Mouse (Mus musculus) liver, embryonic 16.5 days (tissue): ENCODE data around the gene Casc3. TPM values are rescaled to one million over a fixed set of nuclear protein-coding genes. Genes with fewer than 3 reads are reported as not detected.

Source experiments
- ATAC-seq: fragments of 200-750 bp; cut with Nextera tagmentation; 2 replicates; pipeline ENCODE4 v1.8.0; 2017; ENCODE audit warnings: low read depth, mild to moderate bottlenecking, moderate number of reproducible peaks, moderate library complexity
- H3K27ac ChIP-seq: fragments of 300-500 bp; sonication (generic); 2 replicates; pipeline ENCODE4 v1.5.1; 2014; ENCODE audit warnings: mild to moderate bottlenecking, low read length
- H3K27me3 ChIP-seq: fragments of 300-500 bp; sonication (generic); 2 replicates; pipeline ENCODE4 v1.6.1; 2014; ENCODE audit warnings: low read depth, low read length, mixed read lengths; ENCODE audit not compliant: control insufficient read depth, insufficient read depth
- H3K36me3 ChIP-seq: fragments of 300-500 bp; sonication (generic); 2 replicates; pipeline ENCODE4 v1.6.1; 2014; ENCODE audit warnings: mild to moderate bottlenecking; ENCODE audit not compliant: control insufficient read depth, insufficient read depth
- H3K4me1 ChIP-seq: fragments of 300-500 bp; sonication (generic); 2 replicates; pipeline ENCODE4 v1.6.1; 2014; ENCODE audit warnings: low read depth, low read length, mixed read lengths; ENCODE audit not compliant: control insufficient read depth
- H3K4me2 ChIP-seq: fragments of 300-500 bp; sonication (generic); 2 replicates; pipeline ENCODE4 v1.6.1; 2014; ENCODE audit warnings: low read depth, low read length, mixed read lengths
- H3K4me3 ChIP-seq: fragments of 300-500 bp; sonication (generic); 2 replicates; pipeline ENCODE4 v1.5.1; 2014; ENCODE audit warnings: low read depth, mild to moderate bottlenecking, low read length
- H3K9ac ChIP-seq: fragments of 300-500 bp; sonication (generic); 2 replicates; pipeline ENCODE4 v1.6.1; 2014; ENCODE audit warnings: low read depth, low read length
- H3K9me3 ChIP-seq: fragments of 300-500 bp; sonication (generic); replicated peaks from 2 replicates; pipeline ENCODE4 v1.6.1; 2016; ENCODE audit warnings: low read length; ENCODE audit not compliant: control insufficient read depth
- WGBS: fragments of 180-500 bp; shearing (Covaris S2); extraction: QIAGEN DNeasy Blood & Tissue Kit; methylation state at CpG from one replicate; pipeline ENCODE4 v1.1.7; 2014; ENCODE audit not compliant: insufficient replicate concordance; 5-methylcytosine and 5-hydroxymethylcytosine counted together
- polyA plus RNA-seq: library from polyadenylated mRNA; unstranded; fragments of >200 nt; fragmentation: Nextera tagmentation; extraction: Ambion mirVana; gene quantifications from 2 replicates; pipeline ENCODE4 v1.2.1, GENCODE M21; 2015

Gene Casc3
- polyA plus RNA-seq, 1 experiment from 2014 or later: 13.6 TPM

GRCm38 (mm10) chr11:98785772-98786281 is 18.9 kb upstream of the Casc3 start:
- WGBS: 5% methylated on average over 12 of the region's 12 CpGs
- Histone ChIP-seq H3K4me2 (peak overlapping the region; percentile 12), H3K27me3 (no peaks in the 10 kb centered on the region), H3K4me3 (no peak overlapping the region), H3K9ac (no peak overlapping the region), H3K9me3 (no peaks in the 10 kb centered on the region), H3K27ac (peak overlapping the region; percentile 69), H3K4me1 (peaks cover 72% of the 10 kb centered on the region), H3K36me3 (no peaks in the 10 kb centered on the region)
- no peak for ATAC-seq

GRCm38 (mm10) chr11:98786359-98787214 is 18.1 kb upstream of the Casc3 start:
- Histone ChIP-seq H3K4me1 (peaks cover 74% of the 10 kb centered on the region), H3K9ac (no peak overlapping the region), H3K27me3 (no peaks in the 10 kb centered on the region), H3K36me3 (no peaks in the 10 kb centered on the region), H3K4me2 (peak overlapping the region; percentile 12), H3K4me3 (no peak overlapping the region), H3K9me3 (no peaks in the 10 kb centered on the region), H3K27ac (peak overlapping the region; percentile 69)
- WGBS: 2% methylated on average over 14 of the region's 15 CpGs
- peak; percentile 62 for ATAC-seq

- no peak overlapping the region for H3K4me2 ChIP-seq
- H3K36me3 ChIP-seq: no peaks in the 10 kb centered on the region
- H3K9ac ChIP-seq: no peak overlapping the region
- no peaks in the 10 kb centered on the region for H3K9me3 ChIP-seq
- ATAC-seq: no peak
- no peaks in the 10 kb centered on the region for H3K27me3 ChIP-seq
- peak overlapping the region; percentile 52; the same call in 1 of the 2 replicates for H3K27ac ChIP-seq
- peaks cover 70% of the 10 kb centered on the region for H3K4me1 ChIP-seq
- 36% methylated on average over 7 of the region's 7 CpGs for WGBS
- no peak overlapping the region for H3K4me3 ChIP-seq
Observed at GRCm38 (mm10) chr11:98787229-98787628, 17.5 kb upstream of the Casc3 start.

GRCm38 (mm10) chr11:98787691-98788090 is 17.0 kb upstream of the Casc3 start:
- Histone ChIP-seq H3K27me3 (no peaks in the 10 kb centered on the region), H3K9me3 (no peaks in the 10 kb centered on the region), H3K4me1 (peaks cover 66% of the 10 kb centered on the region), H3K9ac (no peak overlapping the region), H3K27ac (no peak overlapping the region), H3K36me3 (no peaks in the 10 kb centered on the region), H3K4me3 (no peak overlapping the region), H3K4me2 (no peak overlapping the region)
- no peak for ATAC-seq
- 83% methylated on average over 1 of the region's 1 CpGs for WGBS

GRCm38 (mm10) chr11:98788139-98788538 is 16.6 kb upstream of the Casc3 start:
- 84% methylated on average over 5 of the region's 5 CpGs for WGBS
- no peaks in the 10 kb centered on the region for H3K27me3 ChIP-seq
- no peak for ATAC-seq
- peak overlapping the region; percentile 67 for H3K27ac ChIP-seq
- no peaks in the 10 kb centered on the region for H3K9me3 ChIP-seq
- no peak overlapping the region; the same call in 1 of the 2 replicates for H3K9ac ChIP-seq
- peaks cover 62% of the 10 kb centered on the region for H3K4me1 ChIP-seq
- no peak overlapping the region for H3K4me3 ChIP-seq
- peak overlapping the region; percentile 92; the same call in 1 of the 2 replicates for H3K4me2 ChIP-seq
- H3K36me3 ChIP-seq: no peaks in the 10 kb centered on the region

- peak overlapping the region; percentile 92 for H3K4me2 ChIP-seq
- peak overlapping the region; percentile 67 for H3K27ac ChIP-seq
- peak; percentile 77 for ATAC-seq
- no peaks in the 10 kb centered on the region for H3K27me3 ChIP-seq
- H3K9me3 ChIP-seq: no peaks in the 10 kb centered on the region
- no peaks in the 10 kb centered on the region for H3K36me3 ChIP-seq
- H3K4me1 ChIP-seq: peaks cover 58% of the 10 kb centered on the region
- WGBS: 8% methylated on average over 18 of the region's 18 CpGs
- peak overlapping the region; percentile 63 for H3K4me3 ChIP-seq
- H3K9ac ChIP-seq: peak overlapping the region; percentile 65
Observed at GRCm38 (mm10) chr11:98788550-98789218, 16.0 kb upstream of the Casc3 start.

GRCm38 (mm10) chr11:98789219-98789807 is 15.4 kb upstream of the Casc3 start:
- Histone ChIP-seq H3K36me3 (no peaks in the 10 kb centered on the region), H3K27me3 (no peaks in the 10 kb centered on the region), H3K4me1 (peaks cover 58% of the 10 kb centered on the region), H3K27ac (peak overlapping the region; percentile 39; the same call in 1 of the 2 replicates), H3K4me3 (peak overlapping the region; percentile 63), H3K9me3 (no peaks in the 10 kb centered on the region), H3K9ac (peak overlapping the region; percentile 65), H3K4me2 (peak overlapping the region; percentile 92)
- under 1% methylated on average over 25 of the region's 25 CpGs for WGBS
- no peak for ATAC-seq

GRCm38 (mm10) chr11:98789824-98790223 is 14.9 kb upstream of the Casc3 start:
- peak overlapping the region; percentile 92 for H3K4me2 ChIP-seq
- peak overlapping the region; percentile 65; the same call in 1 of the 2 replicates for H3K9ac ChIP-seq
- no peak for ATAC-seq
- H3K9me3 ChIP-seq: no peaks in the 10 kb centered on the region
- WGBS: 17% methylated on average over 5 of the region's 5 CpGs
- no peaks in the 10 kb centered on the region for H3K27me3 ChIP-seq
- H3K36me3 ChIP-seq: no peaks in the 10 kb centered on the region
- H3K4me1 ChIP-seq: peaks cover 57% of the 10 kb centered on the region
- H3K4me3 ChIP-seq: peak overlapping the region; percentile 63
- no peak overlapping the region for H3K27ac ChIP-seq
